Mouse (Mus musculus): Measurements from ENCODE around the gene Med8.

DNA sequence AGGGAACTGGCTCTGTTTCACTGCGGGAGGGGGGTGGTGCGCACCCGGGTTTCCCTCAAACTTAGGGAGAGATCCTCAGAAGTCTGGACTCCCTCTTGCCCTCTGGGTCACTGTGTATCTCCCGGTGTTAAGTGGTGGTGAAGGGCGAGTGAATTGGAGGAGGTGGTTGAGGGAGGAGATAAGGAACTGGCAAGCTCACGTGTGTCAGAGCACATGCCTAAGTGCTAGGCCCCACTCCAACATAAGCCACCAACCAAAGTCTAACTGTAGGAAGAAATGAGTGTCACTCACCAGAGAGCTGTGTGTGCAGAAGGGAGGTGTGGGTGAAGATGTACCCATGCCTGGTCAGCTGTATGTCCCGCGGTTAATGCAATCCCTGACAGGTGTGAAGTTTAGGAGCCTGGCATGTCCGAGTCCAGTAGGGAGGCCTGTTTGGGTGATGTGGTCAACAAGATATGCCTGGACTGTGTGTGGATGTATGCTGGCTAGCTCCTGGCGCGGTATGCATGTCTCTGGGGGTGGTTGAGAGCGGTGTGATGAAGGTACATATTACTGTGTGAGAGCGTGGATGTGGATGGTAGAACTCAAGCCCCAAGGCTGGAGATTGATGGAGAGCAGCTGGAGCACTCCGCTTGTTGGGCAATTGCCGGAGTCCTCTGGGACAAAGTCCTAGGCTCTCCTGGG is 19.5 kb downstream of the Med8 start:
- no peak for TF ChIP-seq CTCF (IDR thresholded peaks at IDR 0.05; ENCODE audit: borderline replicate concordance, insufficient read depth, low read depth, low read length)
- no peak for TF ChIP-seq POLR2A (IDR thresholded peaks at IDR 0.05; ENCODE audit: borderline replicate concordance, insufficient read depth, low read length)

Measured in cerebellum, adult 2 months (tissue).